Mouse (Mus musculus) retina, postnatal 7 days (tissue): ENCODE measurements at regions not wholly inside any gene's neighbourhood (a gene's known extent, or its start where the extent isn't known, plus 50 kb on each side); places are given as distances from the start of the nearest gene placed in this dataset.

Experiments used
- DNase-seq: peaks from one replicate; pipeline ENCODE4 v3.0.0-alpha.2; 2012; ENCODE audit warnings: low read depth, low spot score

DNA sequence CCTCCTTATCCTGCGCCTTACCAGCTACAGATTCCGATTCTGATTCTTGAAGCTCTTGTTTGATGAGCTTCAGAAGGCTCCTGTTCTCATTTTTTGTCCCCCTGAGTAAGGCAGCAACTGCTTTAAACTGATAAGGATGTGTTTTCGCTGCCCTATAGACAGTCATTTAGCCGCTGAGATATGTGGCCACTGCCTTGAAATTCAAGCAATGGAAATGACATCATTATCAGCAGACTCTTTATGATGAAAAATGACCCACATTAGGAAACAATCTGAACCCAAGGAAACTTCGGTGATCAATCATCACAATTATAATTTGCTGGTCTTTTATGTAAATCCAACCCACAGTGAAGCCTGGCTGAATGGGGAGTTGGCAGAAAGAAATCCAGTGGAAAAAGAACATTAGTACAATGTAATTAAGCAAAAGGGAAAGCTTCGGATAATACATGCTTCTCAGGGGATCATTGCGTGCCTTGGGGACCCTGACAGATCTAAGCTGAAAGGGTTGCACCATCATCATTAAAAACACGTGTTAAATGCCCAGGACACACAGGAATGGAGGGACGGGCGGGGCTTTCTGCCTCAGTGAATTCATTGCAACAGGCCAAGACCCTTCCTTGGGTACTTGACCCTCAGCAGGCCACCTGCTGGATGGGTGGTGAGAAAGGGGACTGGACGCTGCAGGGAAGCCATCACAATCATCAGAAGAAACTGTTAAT, 462.2 kb downstream of the Pik3r1 start:
- DNase-seq, result no peak

DNA sequence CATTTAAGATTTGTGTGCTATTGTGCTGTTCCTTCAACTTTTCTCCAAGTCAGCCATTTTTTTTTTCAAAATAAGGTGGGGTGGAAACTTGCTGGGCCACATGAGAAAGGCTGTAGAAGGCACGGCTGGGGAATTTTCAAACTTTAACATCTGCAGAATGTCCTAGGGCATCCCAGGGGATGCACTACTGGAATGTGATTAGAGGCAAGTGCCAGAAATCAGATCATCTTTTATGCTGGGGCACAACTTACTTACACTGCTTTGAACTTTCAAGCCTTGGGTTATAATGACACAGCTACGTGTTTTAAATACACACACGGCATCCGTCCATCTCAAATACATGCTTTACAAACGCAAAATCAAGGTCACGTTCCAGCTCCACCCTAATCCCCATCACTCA, 463.0 kb downstream of the Pik3r1 start:
- DNase-seq, result no peak

DNA sequence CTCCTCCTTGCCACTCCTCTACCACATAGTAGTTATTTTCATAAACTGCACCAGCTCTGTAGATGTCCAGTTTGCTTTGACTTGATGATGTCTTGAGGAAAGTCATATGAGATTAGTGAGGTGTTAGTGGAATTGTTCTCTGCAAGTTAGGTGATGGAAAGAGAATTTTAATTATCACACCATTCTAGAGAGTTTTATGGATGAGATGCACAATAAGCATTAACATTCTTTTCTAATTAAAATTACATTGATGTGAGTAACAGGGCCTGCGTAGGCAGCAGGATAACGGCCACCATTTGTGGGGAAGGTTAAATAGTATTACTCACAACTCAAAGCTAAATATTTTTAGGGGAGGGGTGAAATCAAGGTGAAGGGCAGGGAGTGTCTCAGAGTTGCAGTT, 466.7 kb downstream of the Pik3r1 start:
- DNase-seq, result no peak

DNA sequence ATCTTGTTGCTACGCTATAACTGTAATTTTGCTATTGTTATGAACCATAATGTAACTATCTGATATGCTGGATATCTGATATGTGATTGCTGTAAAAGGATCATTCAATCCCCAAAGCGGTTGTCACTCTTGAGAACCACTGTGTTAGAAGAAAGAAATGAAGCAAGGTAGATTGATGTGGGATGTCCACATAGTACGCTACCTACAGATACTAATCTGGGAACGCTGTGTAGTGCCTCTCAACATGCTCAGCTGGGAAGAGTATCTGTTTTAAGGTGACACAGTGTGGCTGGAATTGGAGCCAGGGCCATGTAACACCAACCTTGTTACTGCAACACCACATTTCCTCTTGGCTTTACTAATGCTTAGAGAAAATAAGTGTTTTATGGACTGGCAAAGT, 456.2 kb upstream of the Slc30a5 start:
- no peak for DNase-seq

DNA sequence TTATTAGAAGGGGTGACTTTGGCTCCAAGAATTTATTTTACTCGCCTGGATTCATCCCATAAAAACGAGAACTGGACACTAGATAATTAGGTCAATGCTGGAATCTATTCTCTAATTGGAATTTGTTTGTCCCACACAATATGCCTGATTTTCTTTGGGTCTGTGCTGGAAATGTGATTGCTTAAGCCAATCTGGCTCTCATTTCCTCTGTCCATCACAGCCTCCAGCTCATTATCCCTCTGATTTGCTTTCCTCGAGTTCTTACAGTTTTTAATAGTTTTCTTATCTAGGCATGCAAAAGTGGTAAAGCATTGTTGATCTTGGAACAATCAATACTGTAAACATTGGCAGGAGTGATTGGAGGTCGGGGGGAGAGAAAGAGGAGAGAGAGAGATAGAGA, 453.9 kb upstream of the Slc30a5 start:
- no peak for DNase-seq

DNA sequence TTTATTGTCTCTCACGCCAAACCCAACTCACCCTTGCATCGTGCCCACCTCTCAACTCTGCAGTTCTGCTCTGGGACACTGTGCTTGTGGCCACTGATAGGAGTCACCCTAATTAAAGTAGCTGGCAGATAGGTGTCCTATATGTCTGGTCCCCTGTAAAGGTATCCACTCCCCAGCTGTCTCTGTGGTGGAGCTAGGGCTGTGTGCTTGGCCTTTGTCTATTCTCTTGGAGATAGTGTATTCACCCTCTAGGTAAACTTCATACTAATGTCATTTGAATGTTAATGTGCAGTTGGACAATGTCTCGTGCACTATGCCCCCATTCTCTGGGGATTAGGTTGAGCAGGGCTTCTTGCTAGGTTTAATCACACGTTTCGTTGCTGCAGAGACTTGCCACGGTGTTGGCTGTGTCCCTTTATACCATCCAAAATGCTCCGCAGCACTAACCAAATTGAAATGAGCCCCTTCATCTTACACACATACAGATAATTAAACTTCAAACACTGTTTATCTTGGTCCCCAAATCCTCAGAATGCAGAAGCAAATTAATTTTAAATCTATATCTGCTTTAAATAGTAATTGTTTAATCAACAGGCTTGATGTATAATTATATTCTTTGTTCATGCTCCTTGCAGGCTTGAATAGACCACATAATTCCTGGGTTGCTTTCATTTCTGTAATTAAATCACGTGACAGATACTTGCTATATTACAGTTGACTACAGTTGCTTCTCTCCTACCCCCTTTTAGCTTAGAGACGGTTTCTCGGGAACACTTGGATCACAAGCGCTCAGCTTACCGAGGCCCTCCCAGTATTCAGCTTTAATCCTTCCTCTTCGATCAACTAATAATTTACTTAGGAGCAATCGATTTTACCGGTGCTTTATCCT, 453.0 kb upstream of the Slc30a5 start:
- DNase-seq, result no peak

DNA sequence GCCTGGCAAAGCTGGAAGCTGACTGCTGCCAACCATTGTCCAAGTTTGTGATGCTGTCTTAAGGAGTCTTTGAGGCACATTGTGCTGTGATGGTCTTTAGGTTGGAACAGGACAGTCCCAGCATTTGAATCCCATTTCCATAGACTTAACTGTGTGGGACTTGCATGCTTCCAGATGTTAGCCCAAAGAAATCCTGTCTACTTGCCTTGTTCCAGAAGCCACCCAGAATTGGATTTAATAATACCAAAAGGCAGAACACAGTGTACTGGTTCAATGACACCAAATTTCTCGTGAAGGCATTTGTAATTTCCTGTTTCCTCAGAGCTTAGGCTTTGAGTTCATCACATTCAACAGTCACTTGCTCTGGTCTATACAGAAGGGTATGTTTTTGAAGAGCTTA, 444.9 kb upstream of the Slc30a5 start:
- DNase-seq, result no peak

DNA sequence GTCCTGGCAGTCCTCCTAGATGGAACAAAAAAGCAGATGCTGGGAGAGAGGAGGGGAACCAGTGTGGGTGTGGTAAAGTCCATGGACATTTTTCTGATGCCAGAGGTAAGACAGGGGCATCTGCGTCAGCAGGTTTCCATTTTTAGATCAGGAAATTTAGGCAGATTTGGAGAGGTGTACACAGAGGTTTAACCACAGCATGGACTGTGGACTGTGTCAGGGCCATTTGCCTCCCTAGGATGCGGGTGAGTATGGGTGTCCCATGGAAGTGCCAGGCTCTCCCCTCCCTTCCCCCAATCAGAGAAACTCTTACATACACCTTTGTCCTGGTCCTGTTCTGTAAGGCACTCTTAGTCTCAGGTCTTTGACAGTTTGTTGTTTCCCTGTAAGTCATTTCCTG, 443.5 kb upstream of the Slc30a5 start:
- no peak for DNase-seq

DNA sequence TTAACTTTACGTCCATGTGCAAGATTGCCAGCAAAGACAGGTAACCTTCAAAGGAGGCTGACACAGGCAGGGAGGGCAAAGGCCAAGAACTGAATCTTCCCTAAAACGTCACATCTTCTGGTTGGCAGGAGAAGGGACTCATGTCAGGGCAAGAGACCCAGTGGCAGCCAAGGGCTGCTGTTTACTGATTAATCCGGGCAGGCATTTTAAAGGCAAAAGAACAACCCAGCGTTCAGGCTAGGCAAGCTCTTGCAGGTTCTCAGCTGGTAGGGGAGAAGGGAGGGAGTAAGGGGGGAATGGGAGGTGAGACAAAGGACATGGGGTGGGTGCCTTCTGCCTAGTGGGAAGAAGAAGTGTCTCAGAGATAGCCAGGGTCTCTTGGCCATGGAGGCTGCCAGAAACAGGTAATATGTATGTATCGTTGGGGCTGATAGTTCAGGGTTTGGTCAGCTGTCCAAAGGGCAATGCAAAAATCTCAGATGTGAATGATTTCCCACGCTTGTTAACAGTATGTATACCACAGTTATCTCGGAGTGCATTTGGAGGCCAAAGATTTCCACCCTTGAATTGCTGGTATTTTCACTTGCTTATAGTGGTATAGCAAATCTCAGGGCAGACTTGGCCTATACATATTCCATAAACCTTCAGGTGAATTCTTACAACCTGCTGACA, 441.4 kb upstream of the Slc30a5 start:
- no peak for DNase-seq

DNA sequence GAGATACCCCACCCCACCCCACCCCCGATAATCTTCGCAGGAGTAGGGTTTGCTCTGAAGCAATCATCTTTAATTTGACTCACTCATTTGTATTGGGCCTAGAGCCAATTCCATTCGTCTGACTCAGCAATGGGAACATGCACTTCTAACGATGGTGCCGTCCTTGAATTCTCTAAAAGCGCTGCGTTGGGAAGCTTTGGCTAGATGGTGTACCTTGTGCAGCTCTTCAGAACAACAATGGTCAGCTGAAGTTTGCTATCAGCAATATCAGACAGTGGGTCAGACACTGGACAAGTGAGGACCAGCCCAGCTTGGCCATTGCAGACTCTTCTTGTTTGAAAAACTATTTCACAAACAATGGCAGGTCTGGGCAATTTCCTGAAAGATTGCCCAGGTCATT, 440.1 kb upstream of the Slc30a5 start:
- DNase-seq, result no peak

DNA sequence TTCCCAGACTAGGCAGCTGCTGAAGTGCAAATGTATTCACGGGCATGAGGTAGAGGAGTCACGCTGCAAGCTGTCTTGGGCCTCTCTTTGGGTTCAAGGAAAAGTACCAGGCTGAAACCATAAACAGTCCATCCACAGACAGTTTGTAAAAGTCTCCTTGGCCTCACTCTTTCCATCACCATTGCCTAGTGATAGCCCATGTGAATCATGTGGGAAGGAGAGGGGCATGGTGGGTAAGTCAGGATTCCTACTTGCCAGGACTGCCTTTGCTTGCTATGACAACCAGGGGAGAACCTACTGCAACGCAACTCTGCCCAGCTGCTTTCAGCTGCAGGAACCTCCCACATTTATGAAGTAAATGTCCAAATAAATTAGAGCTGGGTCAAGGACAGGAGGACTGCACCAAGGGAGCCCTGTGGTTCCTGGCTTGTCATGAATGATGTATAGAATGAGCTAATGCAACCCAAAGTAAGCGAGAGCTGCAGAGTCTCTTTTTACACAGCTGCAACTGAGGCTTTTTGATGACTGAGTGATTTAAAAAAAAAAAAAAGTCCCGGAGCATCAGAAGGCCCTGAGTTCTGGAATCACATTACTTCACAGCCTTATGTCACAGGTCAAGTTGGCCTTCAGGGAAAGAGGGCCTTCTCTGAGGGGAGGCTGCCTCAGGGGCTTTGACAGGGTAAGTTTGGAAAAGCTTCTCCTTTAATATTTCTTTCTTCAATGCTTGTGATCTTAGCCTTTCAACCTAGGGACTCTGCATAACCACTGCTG, 420.7 kb upstream of the Slc30a5 start:
- no peak for DNase-seq

DNA sequence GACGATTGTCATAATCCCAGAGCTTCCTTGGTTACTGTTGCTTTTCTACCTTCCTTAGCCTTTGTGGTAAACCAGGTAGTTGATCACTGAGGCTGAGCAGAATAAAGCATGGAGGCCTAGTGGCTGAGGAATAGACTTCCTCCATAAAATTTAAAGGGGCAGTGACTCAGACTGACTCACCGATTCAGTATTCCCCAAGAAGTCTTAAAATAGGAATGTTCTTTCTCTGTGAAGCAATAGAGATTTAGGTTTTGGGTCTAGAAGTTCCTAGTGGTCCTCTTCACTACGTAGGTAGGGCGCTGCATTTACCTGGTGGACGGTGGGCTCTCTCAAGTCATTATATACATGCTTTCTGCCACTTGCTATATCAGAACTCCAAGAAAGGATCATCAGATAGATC, 416.1 kb upstream of the Slc30a5 start:
- DNase-seq, result no peak

DNA sequence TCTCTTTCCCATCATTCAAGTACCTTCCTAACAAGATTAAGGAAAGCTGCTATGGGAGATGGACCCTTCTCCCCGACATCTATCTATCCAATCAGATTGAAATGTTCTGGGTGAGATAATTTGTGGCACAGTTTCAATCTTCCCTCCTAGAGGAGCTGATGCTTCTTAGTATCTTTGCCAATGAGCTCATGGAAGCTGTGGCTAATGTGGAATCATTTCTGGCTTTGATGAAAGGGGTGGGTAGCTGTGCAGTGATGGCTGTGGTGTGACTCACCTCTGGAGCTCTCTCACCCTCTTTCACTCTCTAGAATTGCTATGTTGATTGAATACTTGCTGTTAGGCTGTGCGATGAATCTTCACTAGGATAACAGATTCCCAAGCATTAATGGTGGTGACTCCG, 411.1 kb upstream of the Slc30a5 start:
- no peak for DNase-seq

DNA sequence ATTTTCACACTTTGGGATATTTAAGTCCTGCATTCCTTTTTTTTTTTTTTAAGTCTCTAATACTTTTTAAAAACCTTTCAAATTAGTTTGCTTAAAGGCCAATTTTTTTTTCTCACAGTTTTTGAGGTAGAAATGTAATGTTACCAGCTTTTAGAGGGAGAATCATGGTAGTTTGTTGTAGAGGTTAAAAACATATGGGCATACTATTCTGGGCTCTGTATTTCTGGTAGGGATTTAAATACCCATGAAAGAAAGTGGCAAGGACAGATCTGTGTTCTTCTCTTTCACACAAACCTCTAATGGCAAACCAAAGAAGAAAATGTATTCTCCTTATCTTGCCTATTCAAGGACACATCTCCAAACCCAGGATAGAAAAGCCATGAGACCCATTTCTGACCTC, 405.6 kb upstream of the Slc30a5 start:
- no peak for DNase-seq

DNA sequence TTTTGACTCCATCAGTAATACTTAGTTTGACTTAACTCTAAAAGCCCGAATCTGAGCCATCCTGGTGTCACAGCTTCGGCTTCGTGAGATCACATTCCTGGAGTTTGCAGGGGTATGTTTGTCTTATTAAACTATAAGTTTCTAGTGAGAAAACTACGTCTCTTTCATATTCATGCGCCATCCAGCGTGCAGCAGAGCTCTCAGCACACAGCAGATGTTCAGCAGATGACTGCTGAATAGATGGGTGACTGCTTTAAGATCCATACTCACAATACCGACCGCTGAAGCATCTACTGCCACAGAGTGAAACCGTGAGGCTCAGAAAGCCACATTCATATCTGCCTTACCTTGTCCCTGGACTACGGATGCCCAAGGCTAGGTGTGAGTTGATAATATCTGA, 403.8 kb upstream of the Slc30a5 start:
- no peak for DNase-seq

DNA sequence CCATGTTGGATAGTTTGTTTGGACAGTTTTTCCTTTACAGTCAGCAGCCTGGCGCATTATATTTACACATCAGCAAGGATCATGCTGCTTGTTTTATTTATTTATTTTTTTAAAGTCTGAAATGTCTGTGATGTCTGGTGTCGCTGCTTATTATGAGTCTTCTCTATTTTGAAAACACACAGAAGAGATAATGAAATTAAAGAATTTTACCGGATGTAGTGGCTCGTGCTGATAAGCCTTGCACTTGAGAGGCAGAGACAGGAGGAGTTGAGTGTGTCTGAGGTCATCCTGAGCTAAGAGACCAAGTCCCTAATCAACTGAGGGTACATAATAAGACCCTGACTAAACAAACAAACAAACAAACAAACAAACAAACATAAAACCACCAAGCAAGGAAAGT, 402.6 kb upstream of the Slc30a5 start:
- DNase-seq, result no peak

DNA sequence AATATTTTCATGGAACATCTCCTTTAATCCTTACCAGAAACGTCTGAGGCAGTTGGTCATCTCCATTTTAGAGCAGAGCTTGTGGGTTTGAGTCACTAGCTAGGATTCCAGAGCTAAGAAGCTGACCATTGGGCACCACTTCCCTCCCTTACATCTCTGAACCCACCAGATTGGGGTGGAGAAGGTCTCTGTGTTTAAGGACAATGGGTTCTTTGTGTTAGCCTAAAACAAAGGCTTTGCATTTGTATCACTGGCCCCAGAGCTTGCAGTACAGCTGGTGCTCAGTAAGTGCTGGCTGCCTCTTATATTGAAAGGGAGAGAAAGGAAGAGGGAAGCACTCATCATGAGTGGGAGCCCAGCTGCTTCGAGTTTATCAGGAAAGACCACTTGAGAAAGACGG, 401.9 kb upstream of the Slc30a5 start:
- no peak for DNase-seq

DNA sequence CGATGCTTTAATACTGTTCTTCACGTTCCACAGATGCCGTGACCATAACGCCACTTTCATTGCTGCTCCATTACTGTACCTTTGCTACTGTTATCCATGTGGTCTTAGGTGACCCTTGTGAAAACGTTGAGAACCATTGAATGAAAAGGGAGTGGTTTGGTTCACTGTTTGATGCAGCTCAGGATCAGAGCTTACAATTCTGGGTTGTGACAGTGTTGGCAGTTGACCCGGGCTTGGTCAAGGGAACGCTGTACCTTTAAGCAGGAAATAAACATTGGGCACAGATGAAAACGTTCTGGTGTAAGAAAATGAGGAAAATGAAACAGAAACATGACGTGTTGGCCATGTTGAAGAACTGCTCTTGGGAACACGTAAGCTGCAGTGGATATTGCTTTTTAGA, 401.3 kb upstream of the Slc30a5 start:
- DNase-seq, result no peak

DNA sequence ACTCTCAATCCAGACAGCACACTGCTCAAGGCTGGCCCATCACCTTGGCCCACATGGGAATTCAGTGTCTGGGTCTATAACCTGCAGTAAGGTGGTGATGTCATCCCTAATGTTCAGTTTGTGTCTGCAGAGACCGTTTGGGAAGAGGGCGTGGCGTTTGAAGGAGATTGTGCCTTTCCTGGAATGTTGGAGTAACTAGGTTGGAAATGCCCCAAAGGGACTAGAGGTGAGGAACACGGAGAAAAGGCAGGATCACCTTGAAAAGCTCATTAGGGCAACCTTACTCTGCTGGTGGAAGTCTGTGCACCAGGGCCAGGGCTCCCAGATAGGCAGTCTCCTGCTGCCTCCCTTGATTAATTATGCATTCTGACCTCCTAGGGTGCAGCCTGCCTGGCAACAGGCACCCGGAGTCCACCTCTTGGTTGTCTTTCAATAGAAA, 400.6 kb upstream of the Slc30a5 start:
- DNase-seq, result peak; percentile 5

DNA sequence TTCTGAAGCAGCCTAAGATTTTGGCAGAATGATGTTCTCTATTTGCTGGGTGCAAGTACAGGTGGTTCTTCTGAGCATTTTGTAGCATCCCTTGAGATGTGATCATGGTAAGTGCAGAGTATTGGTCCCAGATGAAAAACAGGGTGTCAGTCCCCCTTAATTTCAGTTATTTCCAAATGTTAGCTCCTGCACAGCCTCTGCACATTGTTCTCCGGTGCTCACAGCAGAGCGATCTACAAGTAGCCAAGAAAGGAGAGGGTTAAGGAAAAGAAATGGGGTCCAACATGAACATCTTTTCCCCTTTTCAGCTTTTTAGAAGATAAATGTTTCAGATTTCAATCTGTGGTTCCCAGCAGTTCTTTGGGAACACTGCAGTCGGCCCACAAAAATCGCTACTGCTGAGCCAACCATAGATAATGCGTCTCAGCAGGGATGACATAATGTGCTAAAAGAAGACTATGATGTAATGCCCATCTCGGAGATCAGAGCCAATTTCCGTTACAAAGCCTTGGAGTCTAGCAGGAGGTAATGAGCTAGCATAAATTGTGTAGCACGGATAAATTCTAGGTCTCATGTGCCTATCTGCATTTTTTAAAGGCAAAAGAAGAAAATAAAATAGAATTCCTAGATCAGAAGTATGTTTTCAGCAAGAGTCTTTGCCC, 400.1 kb upstream of the Slc30a5 start:
- DNase-seq, result peak; percentile 57

DNA sequence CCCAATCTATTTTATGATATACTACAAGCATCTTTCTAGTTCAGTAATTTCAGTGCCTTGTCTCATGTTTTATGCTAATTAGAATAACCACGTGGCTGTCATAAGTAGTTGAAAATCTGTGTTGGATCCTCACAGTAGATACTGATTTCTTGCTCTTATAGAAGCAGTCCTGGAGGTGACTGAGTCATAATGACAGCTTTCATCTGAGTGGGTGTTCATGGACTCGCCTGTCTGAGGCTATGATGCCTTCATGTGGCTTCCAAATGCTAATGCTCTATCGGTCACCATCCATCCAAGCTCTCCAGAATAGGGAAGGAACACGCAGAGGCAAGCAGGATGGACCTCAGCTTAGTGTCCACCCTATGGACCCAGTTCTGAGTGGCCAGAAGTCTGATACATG, 396.6 kb upstream of the Slc30a5 start:
- no peak for DNase-seq
